Mouse (Mus musculus): Measurements from ENCODE around the gene Fbxo11. TPM values are rescaled to one million over a fixed set of nuclear protein-coding genes. Genes with fewer than 3 reads are reported as not detected.
A peak's percentile ranks its signal among the peaks of the same experiment; 100 is the strongest.
"Not testable (repeated sequence)": the region's sequence is repeated elsewhere in the genome, so short reads cannot be mapped to it uniquely, and the experiment has no call there.

Fbxo11 gene
- polyA plus RNA-seq, 1 experiment, result 14.4 TPM

DNA sequence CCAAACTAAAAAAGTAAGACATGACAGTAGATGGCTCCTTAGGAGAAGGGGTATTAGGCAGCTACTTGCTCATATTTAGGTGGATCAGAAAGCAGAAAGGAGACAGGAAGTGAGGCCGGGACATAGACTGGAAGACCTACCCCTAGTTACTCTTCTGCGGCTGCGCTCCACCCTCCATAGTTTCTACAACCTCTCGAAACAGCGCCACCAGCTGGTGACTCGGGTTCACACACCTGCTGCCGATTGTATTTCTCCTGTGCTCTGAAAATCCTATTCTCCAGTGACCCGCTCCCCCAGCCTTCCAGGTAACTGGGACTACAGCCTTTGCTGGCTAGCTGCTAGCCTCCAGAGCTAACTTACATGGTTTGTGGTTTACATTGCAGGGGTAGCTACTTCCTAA, 106.8 kb downstream of the Fbxo11 start:
- no peak overlapping the region for H3K4me3 ChIP-seq (ENCODE audit: low read depth, low read length)
- H3K27ac ChIP-seq (ENCODE audit: insufficient read depth, low read depth, low read length), result no peak overlapping the region
- no peaks in the 10 kb centered on the region for H3K27me3 ChIP-seq (ENCODE audit: control insufficient read depth, insufficient read depth, low read length)
- 60% methylated on average over 8 of the region's 8 CpGs for WGBS
- no peak for TF ChIP-seq POLR2A (IDR thresholded peaks at IDR 0.05; ENCODE audit: low read depth, low read length)
- peak; percentile 22; the same call in 1 of the 2 replicates for TF ChIP-seq CTCF (IDR thresholded peaks at IDR 0.05; ENCODE audit: extremely low read depth, insufficient read length, insufficient replicate concordance, low read depth, low read length)
- no peaks in the 10 kb centered on the region for H3K36me3 ChIP-seq (ENCODE audit: control insufficient read depth, insufficient read depth, low read length)
- no peaks in the 10 kb centered on the region for H3K4me1 ChIP-seq (ENCODE audit: control insufficient read depth, insufficient read depth, insufficient read length, low read length)

DNA sequence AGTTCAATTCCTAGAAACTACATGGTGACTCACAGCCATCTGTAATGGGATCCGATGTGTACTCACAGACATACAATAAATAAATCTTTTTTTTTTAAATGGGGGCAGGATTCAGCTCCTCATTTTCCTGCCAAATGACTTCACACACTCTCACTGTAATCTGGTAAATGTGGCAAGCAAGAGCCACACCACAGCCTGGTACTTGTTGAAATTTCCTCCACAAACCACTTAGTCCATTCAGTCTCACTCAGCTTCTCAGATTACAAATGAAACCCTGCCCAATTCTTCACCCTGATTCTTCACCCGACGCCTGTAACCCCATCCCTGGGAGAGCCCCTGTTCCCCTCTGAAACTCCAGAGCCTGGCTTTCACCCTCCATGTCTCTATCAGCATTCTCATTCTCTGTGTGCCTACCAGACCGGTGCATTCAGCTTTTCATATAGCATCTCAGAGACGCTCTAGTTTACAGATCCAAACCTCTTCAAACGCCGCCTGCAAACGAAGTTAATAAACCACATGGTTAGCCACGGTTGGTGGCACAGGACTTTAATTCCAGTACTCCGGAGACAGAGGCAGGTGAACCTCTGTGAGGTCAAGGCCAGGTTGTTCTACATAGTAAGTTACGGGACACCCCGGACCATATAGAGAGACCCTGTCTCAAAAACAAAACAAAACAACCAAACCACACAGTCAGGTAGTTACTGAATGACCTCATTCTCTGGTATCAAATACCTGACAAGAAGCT, 107.8 kb downstream of the Fbxo11 start:
- TF ChIP-seq CTCF (IDR thresholded peaks at IDR 0.05; ENCODE audit: extremely low read depth, insufficient read length, insufficient replicate concordance, low read depth, low read length) (no peak), POLR2A (IDR thresholded peaks at IDR 0.05; ENCODE audit: low read depth, low read length) (no peak)
- Histone ChIP-seq H3K4me3 (ENCODE audit: low read depth, low read length) (no peak overlapping the region), H3K36me3 (ENCODE audit: control insufficient read depth, insufficient read depth, low read length) (no peaks in the 10 kb centered on the region), H3K27me3 (ENCODE audit: control insufficient read depth, insufficient read depth, low read length) (no peaks in the 10 kb centered on the region), H3K4me1 (ENCODE audit: control insufficient read depth, insufficient read depth, insufficient read length, low read length) (no peaks in the 10 kb centered on the region), H3K27ac (ENCODE audit: insufficient read depth, low read depth, low read length) (no peak overlapping the region)
- WGBS, result 75% methylated on average over 12 of the region's 12 CpGs

DNA sequence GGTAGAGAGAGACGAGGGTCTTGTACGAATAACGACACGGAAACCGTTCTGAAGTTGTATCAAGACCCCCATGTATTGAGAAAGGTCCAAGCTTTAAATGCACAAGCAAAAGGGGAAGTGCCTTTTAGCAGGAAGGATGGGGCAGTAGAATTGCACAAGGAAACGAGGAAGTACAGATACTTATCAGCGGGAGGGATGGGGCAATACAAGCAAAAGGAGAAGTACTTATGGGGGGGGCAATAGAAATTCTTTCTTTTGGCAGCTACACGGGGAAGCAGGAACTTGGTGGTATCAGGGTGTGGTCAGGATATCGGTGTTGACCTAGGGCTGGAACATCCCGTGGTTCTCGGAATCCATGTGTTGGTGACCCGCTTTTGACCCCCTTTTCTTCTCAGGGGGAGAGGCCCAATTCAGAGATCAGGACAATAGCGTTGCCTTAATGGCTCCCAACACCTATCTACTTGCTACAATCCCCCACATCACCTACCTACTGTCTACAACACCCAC, 110.4 kb downstream of the Fbxo11 start:
- not testable (repeated sequence) for H3K27ac ChIP-seq (ENCODE audit: insufficient read depth, low read depth, low read length); H3K36me3 ChIP-seq (ENCODE audit: control insufficient read depth, insufficient read depth, low read length); H3K4me3 ChIP-seq (ENCODE audit: low read depth, low read length); H3K4me1 ChIP-seq (ENCODE audit: control insufficient read depth, insufficient read depth, insufficient read length, low read length); H3K27me3 ChIP-seq (ENCODE audit: control insufficient read depth, insufficient read depth, low read length)
- 64% methylated on average over 13 of the region's 13 CpGs for WGBS

DNA sequence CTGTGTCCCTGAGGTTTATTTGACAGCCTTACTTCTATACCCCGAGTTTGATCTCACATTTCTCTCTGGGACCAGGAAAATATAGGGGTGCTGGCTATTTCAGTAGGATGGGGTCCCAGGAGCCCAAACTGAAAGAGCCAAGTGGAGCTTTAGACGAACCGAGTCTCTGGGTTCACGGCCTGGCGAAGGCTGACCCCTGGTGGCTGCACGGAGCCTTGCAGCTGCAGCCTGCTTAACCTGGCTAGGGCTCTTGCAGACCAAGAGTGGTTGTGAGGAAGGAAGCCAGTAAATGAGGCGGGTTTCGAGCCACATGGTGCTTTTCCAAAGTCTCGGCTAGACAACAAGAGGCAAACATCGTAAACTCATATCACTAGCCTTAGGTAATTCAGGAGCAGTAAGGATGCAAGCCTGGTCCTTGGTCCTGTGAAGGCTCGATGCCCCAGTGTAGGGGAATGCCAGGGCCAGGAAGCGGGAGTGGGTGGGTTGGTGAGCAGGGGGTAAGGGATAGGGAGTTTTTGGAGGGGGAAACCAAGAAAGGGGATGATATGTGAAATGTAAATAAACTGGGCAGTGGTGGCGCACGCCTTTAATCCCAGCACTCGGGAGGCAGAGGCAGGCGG, 116.0 kb downstream of the Fbxo11 start:
- Histone ChIP-seq H3K4me3 (ENCODE audit: low read depth, low read length) (no peak overlapping the region), H3K27ac (ENCODE audit: insufficient read depth, low read depth, low read length) (no peak overlapping the region), H3K36me3 (ENCODE audit: control insufficient read depth, insufficient read depth, low read length) (no peaks in the 10 kb centered on the region), H3K27me3 (ENCODE audit: control insufficient read depth, insufficient read depth, low read length) (no peaks in the 10 kb centered on the region), H3K4me1 (ENCODE audit: control insufficient read depth, insufficient read depth, insufficient read length, low read length) (no peaks in the 10 kb centered on the region)
- WGBS, result 36% methylated on average over 16 of the region's 16 CpGs
- TF ChIP-seq CTCF (IDR thresholded peaks at IDR 0.05; ENCODE audit: extremely low read depth, insufficient read length, insufficient replicate concordance, low read depth, low read length), result peak; percentile 99
- TF ChIP-seq POLR2A (IDR thresholded peaks at IDR 0.05; ENCODE audit: low read depth, low read length), result no peak

Other genes starting within 250 kb of the Fbxo11 start
- gene Rpl36-ps4, start 144.3 kb downstream of the Fbxo11 start, polyA plus RNA-seq (2012; rRNA removed), result not detected in 2 replicates
- 1.2 and 1.8 TPM in 2 replicates for gene Msh6, start 90.2 kb downstream of the Fbxo11 start, polyA plus RNA-seq (2012; rRNA removed)